Mouse (Mus musculus): ENCODE results near the gene Sh3pxd2a.

Gene Sh3pxd2a

DNA sequence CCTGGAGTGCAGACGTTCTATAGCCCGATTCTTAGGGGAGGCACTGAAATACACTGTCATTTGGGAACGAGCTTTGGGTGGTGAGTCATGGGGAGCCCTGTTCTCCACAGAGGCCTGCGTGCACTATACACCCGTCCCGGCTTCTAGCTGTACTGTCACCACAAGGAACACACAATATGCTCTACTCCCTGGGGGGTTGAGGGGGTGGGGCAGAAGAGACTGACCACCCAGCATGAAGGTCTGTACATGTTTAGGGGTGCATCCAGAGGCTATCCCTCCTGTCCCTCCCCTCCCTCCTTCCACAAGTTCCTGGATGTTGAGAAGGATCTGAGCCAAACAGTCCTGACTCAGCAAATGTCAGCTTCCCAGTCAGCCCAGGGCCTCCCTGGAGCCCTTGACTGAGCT, 182.1 kb downstream of the Sh3pxd2a start:
- DNase-seq (ENCODE audit: low spot score in 2 of 2), result peak; percentile 55 to 57

DNA sequence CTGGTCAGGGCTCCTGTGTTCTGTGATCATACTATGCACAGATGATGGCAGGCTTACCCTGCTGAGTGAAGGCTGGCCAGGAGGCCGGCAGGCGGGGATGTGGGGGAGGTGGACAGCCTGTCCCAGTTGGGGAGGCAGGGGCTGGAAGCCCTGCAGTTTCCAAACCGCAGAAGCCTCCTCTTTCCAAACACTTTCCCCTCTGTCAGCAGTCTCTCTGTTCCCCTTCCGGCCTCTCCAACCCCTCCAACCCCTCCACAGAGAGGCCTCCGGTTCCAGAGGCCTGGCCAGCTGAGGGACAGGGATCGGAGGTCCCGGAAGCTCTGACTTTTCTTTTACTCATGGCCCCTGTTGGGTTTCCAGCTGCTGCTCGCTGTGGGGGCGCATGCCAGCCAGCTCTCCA, 183.3 kb downstream of the Sh3pxd2a start:
- DNase-seq (ENCODE audit: low spot score in 2 of 2), result peak; percentile 69 to 80

DNA sequence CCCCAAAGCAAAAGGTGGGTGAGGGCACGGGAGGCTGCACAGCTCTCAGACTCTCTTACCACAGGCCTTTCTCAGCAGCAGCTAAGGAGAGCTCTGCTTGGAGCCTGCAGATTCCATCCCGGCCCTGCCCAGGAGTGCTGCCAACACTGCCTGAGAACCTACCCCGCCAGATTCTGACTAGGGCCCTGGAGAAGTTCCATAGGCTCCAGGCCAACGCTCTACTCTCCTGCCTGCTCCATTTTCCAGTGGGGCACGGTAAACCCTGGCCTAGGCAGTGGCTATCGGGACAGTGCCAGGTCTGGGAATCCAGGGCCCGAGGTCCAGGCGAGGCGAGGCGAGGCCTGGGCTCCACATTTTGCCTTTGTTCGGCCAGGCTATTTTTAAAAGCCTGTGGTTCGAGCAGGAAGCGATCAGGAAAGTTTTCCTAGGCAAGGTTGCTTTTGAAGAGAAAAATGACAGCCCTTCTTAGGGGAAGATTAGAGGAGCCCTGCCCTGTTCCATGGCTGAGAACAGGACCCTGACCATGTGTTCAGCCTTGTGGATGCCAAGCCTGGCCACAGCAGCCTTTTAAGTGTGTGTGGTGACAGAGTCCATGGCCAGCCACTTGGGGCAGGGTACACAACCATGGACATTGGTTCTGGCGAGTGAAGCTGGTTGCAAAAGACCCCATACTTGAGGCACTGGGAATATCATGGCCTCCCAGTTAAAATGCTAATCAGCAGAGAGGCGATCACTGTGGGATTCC, 184.2 kb downstream of the Sh3pxd2a start:
- peak; percentile 89 to 92 for DNase-seq (ENCODE audit: low spot score in 2 of 2)

DNA sequence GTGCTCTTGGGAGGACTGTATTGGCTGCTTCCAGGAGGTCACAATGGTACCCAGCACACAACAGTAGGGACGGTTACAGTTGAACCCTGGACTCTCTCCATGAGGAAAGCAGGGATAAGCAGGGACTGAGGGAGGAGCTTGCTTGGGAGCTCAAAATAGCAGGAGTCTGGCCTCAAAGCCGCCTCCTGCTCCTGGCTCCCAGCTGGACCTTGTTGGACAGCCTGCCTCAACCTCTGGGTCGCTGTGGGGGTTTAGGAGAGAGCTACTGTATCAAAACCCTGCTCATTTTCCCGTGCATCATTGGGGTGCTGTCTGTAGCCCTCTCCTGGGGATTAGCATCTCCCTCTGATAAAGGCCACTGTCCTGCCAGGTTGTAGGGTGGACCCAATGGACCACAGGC, 184.8 kb downstream of the Sh3pxd2a start:
- DNase-seq (ENCODE audit: low spot score in 2 of 2), result peak in 1 of 2 experiments; percentile 64

DNA sequence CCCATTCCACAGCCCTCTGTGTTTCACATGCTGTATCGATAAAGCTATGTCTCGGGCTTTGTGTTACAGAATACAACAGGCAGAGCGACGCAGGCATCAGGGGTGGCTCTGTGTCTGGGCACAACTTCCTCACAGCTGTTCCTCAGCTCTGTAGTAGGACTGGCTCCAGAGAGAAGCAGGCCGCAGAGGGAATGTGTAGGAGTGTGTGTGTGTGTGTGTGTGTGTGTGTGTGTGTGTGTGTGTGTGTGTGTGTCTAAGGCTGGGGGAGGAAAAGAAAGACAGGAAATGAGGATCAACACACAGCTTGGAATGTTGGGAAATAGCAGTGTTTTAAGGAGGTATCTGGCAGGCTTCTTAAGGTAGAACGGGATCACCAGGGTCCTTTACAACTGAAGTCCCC, 187.5 kb downstream of the Sh3pxd2a start:
- DNase-seq (ENCODE audit: low spot score in 2 of 2), result peak; percentile 60 to 61

DNA sequence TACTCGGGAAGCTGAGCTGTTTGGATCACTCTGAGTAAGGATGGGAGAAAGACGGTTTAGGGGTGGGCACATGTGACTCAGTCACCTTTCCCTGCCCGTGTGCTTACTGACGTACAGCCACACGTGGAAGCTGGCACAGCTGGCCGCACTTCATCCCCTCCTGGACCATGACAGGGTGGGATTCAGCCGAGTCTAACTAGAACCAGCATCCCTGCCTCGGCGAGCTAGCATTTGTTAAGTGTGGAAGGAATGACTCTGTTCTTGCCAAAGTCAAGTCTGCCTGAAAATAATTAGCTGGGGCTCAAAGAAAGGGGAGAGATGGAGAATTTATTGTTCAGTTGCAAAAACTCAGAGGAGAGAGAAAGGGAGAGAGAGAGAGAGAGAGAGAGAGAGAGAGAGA, 193.7 kb downstream of the Sh3pxd2a start:
- no peak for DNase-seq (ENCODE audit: low spot score in 2 of 2)

DNA sequence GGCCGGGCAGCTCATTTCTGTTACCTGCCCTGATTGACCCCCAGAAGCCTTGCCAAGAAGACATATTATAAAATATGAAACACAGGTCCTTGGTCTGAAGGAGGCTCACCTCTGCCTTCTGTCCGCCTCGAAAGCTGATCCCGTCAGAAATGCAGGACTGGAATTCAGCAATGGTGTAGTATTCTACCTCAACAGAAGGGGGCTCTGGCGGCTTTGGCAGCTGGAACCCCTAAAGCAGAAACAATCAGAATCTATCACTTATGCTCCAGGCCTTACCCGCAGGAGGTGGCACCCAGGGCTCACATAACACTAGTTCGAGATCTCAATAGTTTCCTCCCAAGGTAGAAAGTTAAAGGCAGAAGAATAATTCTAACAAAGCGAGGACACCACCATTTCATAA, 194.5 kb downstream of the Sh3pxd2a start:
- no peak for DNase-seq (ENCODE audit: low spot score in 2 of 2)

DNA sequence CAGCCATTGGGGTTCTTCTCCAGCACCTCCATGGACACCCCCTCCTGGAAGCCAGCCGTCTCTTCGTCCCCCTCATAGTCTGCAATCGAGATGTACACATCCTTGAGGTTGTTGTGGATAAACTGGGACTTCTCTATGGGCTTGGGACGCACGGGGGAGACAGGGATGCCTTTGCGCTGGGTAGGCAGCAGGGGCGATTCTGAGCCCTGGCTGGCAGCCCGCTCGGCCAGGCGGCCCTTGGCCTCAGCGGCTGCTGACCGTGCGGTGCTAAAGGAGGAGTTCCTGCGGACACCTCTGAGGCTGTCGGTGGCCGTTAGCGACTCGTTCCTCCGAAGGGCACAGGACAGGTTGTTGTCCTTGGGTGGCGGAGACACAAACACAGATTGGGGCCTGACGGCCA, 197.1 kb downstream of the Sh3pxd2a start:
- DNase-seq (ENCODE audit: low spot score in 2 of 2), result no peak

DNA sequence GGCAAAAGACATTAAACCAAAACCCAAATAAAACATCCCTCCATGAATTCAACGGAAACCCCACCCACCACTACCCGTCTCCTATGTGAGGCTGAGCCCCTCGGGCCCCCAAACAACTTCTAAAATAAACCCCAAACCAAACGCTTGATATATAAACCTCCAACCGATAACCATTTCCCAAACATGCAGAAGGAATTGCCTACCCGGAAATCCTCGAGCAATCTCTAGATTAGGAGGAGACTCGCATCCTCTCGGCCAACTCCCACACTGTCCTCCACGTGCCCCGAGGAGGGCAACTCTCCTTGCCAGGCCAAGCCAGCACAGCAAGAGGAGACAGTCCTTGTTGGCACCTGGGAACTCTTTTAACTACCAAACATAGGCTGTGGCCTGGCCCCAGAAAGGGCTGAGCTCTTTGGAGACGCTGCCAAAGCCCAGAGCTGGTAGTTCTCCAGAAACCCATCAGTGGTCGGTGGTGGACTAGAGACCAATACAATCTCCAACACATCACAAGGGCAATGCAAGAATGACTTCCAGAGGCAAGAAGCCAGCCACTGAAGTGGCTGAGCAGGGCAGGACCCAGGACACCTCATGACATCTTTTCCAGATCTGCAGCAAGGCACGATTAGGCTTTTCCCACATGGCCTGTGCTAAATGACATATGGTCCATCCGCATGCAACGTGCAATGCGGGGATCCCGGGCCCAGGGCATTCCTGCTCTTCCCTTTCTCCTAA, 198.0 kb downstream of the Sh3pxd2a start:
- no peak for DNase-seq (ENCODE audit: low spot score in 2 of 2)

DNA sequence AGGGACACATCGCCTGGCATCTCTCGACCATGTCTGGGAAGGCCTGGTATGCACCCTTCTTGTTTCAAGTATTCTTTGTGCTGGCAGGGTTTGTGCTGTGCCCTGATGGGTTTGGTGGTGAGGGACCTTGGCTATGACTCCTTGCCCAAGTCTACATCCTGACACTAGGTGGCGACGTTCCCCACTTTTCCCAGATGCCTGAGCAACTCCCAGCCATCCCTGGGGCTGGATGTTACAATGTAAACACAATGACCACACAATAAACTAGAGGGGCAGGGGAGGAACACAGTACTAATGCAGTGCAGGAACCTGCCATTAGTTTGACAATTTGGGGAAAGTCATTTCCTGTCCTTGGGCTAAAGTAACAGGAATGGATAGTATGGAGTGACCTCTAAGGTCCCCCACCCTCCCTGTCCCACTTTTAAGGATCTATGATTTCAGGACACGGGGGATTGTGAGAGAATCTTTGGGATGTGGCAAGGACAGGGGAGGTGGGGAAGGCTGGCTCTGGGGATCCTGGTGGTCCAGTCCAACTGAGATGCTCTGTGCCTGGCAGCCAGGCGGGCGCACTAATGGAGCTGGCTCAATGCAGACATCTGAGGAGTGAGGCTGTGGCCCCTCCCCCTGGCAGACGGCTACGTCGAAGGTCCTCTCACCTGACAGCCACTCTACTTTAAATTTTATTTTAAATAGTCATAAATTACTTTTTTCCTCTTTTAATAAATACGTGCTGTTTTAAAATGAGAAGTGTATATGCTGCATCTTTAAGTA, 199.7 kb downstream of the Sh3pxd2a start:
- DNase-seq (ENCODE audit: low spot score in 2 of 2), result peak; percentile 50 to 72

DNA sequence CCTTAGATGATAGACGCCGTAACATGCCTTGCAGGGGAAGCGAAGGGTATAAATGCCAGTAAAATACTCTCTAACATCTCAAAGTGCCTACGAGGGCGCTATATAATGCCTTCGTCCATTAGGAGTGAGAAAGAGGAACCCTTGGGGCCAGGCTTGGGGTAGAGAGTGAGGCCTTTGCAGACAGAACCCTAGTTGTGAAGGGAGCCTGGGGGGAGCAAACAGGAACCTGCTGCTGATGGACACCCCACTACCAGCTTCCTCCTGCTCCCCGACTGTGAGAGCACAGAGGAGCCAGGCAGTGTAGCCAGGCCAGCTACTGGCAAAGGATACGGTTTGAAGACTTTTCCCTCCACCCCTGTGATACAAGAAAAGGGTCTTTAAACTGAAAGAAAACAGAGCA, 200.6 kb downstream of the Sh3pxd2a start:
- no peak for DNase-seq (ENCODE audit: low spot score in 2 of 2)

DNA sequence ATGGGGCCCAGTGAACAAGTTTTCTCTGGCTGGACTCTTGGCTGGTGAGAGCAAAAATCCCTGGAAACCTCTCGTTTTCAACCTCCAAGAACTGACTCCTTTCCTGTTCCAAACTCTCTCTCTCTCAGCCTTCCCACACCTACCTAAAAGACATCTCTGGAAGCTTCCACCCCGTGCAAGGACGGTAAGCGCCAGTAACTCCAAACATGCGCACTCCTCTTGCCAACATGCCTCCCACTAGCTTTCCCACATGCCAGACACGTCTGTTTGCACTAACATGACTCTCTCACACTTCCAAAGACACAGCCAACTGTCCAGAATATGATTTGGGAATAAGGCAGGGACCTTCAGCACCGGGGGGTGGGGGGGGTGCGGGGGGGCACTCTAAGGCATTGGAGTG, 203.0 kb downstream of the Sh3pxd2a start:
- no peak for DNase-seq (ENCODE audit: low spot score in 2 of 2)

DNA sequence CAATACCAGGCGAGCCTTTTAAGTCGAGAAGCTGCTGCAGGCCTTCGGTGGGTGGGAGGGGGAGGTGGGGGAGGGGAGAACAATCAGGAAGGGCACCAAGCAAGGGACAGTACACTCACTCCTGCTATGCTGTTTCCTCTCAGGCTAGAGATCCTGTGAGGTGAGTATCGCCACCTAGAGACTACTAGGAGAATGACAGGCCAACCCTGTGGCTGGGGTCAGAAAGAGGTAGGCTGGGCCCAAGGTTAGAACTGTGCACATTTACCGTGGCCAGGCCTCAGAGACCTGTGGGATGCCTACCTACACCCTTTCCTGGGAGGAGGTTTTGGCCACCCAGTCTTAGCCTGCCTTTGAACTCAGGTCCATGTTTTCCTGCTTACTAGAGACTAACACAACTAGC, 204.6 kb downstream of the Sh3pxd2a start:
- DNase-seq (ENCODE audit: low spot score in 2 of 2), result no peak

DNA sequence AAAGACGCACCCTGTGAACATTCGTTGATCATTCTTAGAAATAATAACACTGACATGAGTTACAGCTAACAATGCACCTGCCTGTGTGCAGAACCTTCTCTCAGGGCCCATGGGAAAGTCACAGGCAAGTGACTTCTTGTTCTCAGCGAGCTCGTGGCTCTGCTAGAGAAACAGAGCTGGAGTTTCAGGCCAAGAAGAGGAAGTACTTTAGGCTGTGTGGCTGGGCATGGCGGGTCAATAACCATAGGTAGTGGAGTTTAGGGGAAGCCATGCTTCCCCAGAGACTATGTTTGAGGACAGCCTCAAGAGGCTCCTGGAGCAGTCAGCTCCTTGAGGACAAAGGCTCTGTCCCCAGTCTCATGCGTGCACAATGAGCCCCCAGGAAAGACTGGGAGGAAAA, 208.3 kb downstream of the Sh3pxd2a start:
- no peak for DNase-seq (ENCODE audit: low spot score in 2 of 2)

DNA sequence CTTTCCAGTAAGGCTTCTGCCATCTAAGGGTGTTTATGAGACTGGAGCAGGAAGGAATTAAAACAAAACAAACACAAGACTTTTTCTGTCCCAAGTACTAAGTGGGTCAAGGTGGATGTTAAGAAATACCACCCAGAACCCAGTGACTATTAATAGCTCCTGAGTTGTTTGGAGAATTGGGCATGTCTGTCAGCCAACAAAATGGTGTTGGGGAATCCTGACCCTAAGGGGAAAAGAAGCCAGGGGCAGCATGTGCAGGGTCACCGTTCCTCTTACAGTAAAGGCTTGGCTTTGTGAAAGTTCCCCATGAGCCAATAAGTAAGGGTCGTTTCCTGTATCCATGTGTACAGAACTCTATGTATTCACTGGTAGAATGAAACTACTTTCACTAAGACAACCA, 209.2 kb downstream of the Sh3pxd2a start:
- no peak for DNase-seq (ENCODE audit: low spot score in 2 of 2)

DNA sequence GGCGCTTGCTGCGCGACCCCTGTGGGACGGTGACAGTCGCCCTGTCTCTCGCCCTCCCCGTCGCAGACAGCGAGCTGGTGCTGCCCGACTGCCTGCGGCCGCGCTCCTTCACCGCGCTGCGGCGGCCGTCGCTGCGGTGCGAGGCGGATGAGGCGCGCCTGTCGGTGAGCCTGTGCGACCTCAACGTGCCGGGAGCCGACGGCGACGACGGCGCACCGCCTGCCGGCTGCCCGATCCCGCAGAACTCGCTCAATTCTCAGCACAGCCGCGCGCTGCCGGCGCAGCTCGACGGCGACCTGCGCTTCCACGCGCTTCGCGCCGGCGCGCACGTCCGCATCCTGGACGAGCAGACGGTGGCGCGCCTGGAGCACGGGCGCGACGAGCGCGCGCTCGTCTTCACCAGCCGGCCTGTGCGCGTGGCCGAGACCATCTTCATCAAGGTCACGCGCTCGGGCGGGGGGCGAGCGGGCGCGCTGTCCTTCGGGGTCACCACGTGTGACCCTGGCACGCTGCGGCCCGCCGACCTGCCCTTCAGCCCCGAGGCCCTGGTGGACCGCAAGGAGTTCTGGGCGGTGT, 211.1 kb downstream of the Sh3pxd2a start:
- no peak for DNase-seq (ENCODE audit: low spot score in 2 of 2)

DNA sequence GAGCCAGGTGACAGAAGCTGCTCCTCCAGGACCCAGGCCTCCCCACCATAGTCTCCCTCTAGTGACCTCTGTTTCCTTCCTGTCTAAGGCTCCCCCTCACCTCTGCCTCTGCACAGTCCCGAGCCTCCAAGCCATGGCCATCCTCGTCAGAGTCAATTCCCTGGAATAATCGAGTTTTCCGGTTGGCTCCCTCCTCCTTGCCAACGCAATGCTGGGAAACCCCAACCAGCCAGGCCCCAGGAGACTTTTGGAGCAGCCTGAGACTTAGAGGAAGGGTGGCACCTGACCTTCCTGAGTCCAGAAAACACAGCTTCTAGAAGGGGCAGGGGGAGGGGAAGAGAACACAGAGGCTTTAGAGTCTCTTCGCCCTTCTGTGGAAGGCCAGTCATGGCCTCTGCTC, 213.3 kb downstream of the Sh3pxd2a start:
- no peak for DNase-seq (ENCODE audit: low spot score in 2 of 2)

DNA sequence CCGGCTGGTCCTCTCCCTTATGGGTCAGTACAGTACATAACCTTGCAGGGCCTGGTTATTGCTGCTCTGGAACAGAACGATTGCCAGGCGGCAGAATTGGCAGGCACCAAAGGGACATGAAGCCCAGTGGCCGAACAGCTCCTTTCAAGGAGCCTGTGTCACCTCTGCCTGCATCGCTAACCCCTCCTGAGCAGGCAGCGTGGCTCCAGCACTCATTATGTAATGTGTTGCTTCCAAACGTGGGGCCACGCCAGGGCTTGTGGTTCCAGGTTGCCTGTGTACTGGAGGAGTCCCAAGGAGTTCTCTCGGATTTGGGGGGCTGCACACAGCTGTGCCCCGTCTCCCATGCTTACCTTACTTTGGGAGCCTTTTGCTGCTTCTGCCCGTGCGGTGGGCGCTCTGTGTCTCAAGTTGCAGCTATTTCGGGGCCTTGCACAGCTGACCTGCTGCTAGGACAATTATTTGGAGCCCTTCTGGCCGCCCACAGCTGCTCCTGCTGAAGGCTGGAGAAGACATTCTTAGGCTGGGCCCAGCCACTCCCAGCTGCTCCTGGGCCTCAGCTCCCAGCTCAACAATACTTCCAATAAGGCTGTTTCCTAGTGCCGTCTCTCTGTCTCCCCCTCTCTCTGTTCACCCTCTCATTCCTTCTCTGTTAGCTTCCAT, 215.2 kb downstream of the Sh3pxd2a start:
- peak in 1 of 2 experiments; percentile 15 for DNase-seq (ENCODE audit: low spot score in 2 of 2)

DNA sequence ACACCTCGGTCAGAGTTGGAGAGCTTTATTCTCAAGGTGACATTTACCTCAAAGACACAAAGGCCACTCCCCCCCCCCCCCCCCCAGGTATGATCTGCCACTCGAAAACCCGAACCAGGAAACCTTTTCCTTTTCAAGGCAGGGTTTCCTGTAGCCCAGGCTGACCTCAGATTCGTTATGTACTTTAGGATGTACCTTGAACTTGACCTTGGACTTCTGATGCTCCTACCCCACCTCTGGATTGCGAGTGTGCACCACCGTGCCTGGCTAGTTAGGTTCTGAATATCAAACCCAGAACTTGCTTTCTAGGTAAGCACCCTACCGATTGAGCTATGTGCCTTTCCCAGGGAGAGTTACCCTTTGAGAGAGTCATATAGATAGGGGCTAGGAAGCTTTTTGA, 215.9 kb downstream of the Sh3pxd2a start:
- no peak for DNase-seq (ENCODE audit: low spot score in 2 of 2)

DNA sequence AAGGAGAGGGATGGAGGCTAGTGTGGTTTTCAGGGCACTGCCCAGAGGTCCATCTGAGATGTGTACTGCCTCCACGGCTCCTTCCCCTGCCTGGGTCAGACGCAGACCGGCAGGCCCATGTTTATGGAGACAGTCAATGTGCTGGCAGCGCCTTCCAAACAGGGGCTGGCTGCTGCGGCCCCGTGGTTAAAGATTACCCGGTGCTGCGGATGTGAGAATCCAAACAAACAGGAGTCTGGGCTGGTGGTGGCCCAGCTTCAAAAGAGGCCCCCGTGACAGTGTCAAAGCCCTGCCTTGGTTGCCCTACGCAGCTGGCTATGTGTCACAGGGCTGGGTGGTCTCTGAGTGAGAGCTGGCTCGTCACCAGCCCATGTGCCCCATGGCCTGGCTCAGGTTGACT, 216.4 kb downstream of the Sh3pxd2a start:
- DNase-seq (ENCODE audit: low spot score in 2 of 2), result no peak

DNA sequence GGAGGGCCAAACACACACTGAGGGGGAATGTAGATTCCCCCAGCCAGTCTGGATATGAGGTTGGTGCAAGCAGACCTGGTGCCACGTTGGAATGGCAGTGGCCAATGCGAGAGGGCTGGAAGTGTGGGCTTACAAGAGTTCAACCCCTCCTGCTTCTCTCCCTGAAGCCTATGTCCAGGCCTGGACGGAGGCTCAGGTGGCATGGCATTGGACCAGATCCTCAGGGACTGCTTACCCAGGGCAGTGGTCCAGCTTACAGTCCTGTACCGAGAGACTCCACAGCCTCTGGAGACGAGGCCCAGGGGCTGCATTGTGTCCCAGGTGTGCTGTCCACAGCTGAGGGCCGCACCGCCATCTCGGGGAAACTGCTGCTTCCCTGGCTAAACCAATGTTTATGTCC, 218.7 kb downstream of the Sh3pxd2a start:
- DNase-seq (ENCODE audit: low spot score in 2 of 2), result no peak

DNA sequence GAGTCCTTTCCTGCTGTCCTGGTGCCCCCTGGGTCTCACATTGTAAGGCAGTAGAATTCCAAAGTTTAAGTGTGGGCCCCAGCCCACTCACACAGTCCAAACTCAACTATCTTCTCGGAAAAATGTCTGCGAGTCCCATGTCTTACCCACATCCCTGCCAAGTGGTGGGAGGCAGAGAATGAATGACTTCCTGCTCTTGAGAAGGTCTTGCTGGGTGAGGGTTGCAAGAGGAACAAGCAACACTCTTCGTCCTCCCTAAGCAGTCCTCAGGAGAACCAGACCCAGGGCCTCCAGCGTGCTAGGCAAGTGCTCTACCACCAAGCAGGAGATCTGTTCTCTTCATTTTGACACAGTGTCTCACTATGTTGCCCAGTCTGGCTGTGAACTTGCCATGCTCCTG, 222.0 kb downstream of the Sh3pxd2a start:
- no peak for DNase-seq (ENCODE audit: low spot score in 2 of 2)
